Mouse (Mus musculus): ENCODE measurements at regions not wholly inside any gene's neighbourhood (a gene's known extent, or its start where the extent isn't known, plus 50 kb on each side); places are given as distances from the start of the nearest gene placed in this dataset.
"Not testable (repeated sequence)": the region's sequence is repeated elsewhere in the genome, so short reads cannot be mapped to it uniquely, and the experiment has no call there.

DNA sequence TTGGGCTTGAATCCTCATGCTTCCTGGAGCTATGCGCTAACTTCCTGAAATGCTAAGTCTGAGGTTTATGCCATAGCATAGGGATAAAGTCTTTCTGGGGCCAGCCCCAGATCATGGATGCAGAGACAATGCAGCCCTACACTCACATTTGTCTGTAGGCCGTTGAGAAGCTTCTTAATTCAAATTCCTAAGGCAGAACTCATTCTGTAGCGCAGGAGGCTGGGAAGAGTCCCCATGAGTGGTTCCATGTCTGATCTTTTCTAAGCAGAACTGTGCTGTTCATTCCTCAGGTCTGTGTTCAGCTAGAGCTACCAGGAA is 167.9 kb upstream of the Frmd6 start:
- intact Hi-C loops (cut with DNase I): no loop called here
- no peak for DNase-seq

DNA sequence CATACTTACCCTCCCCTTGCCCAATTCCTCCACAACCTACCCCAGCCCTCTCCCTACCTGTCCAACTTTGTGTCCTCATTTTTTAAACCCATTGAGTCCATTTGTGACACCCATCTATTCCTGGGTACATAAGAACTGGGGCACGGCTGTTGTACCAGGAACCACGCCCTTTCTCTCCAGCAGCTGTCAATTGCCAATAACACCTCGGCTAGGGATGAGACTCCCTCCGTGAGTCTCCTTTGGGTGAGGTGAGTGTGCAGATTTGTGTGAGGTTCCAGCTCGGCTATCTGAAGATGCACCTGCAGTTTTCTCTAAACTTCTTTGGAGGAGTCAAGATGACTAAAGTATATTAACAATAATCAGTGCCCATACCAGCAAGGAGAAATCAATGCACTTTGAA is 167.2 kb upstream of the Frmd6 start:
- intact Hi-C loops (cut with DNase I): no loop called here
- DNase-seq: no peak

- intact Hi-C loops (cut with DNase I): no loop called here
- DNase-seq: no peak
Measured at GRCm38 (mm10) chr12:70660388-70660787, 164.9 kb upstream of the Frmd6 start.

DNA sequence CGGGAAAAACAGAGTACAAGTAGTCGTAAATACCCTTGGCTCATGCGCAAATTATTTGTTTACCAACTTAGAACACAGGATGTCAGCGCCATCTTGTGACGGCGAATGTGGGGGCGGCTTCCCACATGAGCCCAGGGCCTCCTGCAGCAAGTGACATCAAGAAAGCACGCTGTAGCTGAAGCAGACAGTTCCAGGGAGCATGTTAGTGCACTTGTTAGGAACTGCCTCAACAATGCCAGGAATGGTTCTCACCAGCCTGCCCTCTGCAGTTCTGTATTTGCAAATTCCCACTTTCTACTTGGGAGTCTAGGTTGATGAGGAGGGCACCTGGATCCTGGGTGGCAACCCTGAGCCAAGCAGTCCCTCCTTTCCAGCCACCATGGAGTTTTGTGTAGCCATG is 157.2 kb upstream of the Frmd6 start:
- intact Hi-C loops (cut with DNase I); DNase-seq: not testable (repeated sequence)

- no peak for DNase-seq
- intact Hi-C loops (cut with DNase I): no loop called here
Measured at GRCm38 (mm10) chr12:70672115-70672514, 153.2 kb upstream of the Frmd6 start.

DNA sequence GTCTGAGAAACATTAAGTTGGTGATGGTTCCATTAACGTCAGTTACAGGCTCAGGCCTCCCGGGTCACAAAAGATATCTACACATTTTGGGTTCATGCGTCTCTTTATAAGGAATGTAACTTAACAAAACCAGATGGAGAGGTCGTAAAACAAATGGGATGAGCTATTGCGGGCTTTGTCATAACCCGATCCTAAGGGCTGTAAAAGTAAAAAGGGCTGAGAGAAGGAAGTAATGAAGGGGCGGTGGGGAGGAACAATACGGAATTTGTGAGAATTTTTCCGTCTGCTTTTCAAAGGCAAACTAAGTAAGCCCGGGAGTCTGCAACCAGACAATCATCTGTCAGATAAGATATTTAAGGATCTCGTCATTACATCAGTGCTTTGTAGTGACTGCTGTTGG is 152.1 kb upstream of the Frmd6 start:
- intact Hi-C loops (cut with DNase I): no loop called here

DNA sequence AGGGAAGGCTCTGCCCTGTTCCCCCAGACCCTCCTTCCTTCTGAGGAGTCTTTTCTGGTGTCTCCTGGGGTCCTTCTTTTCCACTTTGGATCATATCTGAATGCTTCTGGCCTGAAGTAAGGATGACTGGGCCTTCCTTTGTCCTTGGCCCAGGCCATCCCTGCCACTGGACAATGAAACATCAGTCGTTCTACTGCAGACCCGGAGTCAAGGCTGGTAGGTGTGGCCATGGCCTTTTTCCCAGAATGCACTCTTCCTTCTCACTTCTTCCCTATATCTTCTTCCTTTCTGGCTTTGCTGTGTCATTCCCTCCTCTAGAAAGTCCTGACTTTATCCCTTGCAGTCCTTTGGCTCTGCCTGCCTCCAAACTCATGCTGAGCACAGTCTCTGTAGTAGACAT is 151.2 kb upstream of the Frmd6 start:
- DNase-seq: no peak
- intact Hi-C loops (cut with DNase I): no loop called here

More for the DNA sequence above, 152.1 kb upstream of the Frmd6 start:
- no peak for DNase-seq

GRCm38 (mm10) chr12:70675846-70676245 is 149.5 kb upstream of the Frmd6 start:
- intact Hi-C loops (cut with DNase I): no loop called here
- no peak for DNase-seq

GRCm38 (mm10) chr12:70679701-70680425 is 145.5 kb upstream of the Frmd6 start:
- intact Hi-C loops (cut with DNase I): no loop called here

DNA sequence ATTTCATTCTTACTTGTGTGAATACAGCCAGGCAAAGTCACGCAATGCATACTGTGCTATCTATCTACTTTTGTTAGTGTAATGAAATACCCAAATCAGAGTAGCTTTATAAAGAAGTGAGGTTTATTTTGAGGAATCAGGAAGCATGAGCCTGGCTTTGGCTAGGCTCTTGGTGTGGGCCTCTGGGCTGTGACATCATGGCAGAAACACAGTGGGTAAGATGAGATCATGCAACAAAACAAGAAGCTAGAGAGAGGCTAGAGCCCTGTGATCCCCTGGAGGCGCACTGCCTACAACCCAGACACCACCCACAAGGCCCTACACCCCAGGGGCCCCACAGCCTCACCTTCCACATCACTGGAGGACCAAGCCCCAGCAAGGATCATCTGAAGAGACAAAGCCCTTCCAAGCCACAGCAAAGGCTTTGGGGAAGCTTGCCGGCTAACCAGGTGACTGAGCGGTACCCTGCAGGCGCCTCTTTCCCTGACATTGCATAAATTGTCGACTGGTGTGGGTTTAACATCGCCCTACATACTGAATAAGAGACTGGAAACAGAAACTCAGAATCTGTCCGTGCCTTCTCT is 143.8 kb upstream of the Frmd6 start:
- intact Hi-C loops (cut with DNase I): no loop called here
- no peak for DNase-seq

More at GRCm38 (mm10) chr12:70679701-70680425, 145.5 kb upstream of the Frmd6 start:
- DNase-seq: peak; percentile 64

- intact Hi-C loops (cut with DNase I): no loop called here
- DNase-seq: no peak
Measured at GRCm38 (mm10) chr12:70684354-70684753, 141.0 kb upstream of the Frmd6 start.

GRCm38 (mm10) chr12:70685432-70685831 is 139.9 kb upstream of the Frmd6 start:
- intact Hi-C loops (cut with DNase I): no loop called here

GRCm38 (mm10) chr12:70686337-70686736 is 139.0 kb upstream of the Frmd6 start:
- intact Hi-C loops (cut with DNase I): no loop called here
- DNase-seq: no peak

More at GRCm38 (mm10) chr12:70685432-70685831, 139.9 kb upstream of the Frmd6 start:
- DNase-seq: no peak

GRCm38 (mm10) chr12:70686971-70687370 is 138.3 kb upstream of the Frmd6 start:
- DNase-seq: peak; percentile 75
- intact Hi-C loops (cut with DNase I): no loop called here

- DNase-seq: no peak
- intact Hi-C loops (cut with DNase I): no loop called here
Measured at GRCm38 (mm10) chr12:70695162-70695561, 130.2 kb upstream of the Frmd6 start.

GRCm38 (mm10) chr12:70696256-70696655 is 129.1 kb upstream of the Frmd6 start:
- intact Hi-C loops (cut with DNase I): no loop called here
- DNase-seq: no peak

GRCm38 (mm10) chr12:70698466-70698865 is 126.8 kb upstream of the Frmd6 start:
- intact Hi-C loops (cut with DNase I): no loop called here
- no peak for DNase-seq

DNA sequence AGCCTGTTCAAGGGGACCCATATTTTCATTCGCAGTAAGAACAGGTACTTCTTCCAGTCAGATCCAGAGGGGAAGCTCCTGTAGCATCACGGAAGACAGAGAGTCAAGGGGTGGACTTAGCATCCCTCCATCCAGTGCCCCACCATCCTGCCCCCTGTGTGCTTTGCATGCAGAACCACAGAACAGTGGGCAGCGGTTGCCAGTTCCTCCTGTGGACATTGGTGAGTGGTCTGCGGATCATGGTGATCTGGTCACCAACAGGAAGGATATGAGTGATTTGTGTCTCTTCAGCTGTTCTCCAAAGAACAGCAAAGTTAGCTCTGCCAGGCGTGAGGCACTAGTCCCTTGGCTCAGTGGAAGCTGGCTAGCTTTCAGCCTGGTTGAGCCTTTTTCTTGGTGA is 122.8 kb upstream of the Frmd6 start:
- DNase-seq: no peak
- intact Hi-C loops (cut with DNase I): no loop called here

GRCm38 (mm10) chr12:70706806-70707628 is 118.3 kb upstream of the Frmd6 start:
- intact Hi-C loops (cut with DNase I): no loop called here
- DNase-seq: no peak

DNA sequence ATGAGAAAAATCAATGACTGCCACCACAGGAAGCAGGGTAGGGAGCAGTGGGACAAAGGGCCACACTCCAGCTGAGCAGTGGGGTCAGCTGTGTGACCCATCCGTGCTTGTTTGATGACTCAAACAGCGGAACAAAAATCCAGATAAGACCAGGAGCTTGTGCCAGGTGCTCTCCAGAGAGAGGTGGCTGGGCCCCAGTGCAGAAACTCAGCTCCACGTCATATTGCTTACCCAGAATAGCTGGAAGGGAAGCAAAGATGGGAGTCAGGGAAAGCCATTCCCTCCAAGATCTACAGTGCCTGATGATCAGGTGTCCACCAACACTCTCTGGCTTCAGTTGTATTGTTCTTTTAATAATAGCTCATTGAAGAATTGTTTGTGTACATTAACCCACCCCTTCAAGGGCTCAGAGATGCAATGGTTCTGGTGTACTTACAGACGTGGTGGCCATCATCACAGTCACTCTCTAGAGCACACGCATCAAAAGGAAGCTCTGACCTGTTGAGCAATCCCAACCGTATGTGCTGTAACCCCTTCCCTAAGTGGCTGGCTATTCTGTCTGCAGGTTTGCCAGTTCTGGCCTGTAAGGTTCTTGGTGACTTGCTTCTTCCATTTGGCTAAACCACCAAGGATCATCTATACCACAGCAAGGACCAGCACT is 117.6 kb upstream of the Frmd6 start:
- intact Hi-C loops (cut with DNase I): no loop called here
- DNase-seq: no peak

- DNase-seq: no peak
Measured at GRCm38 (mm10) chr12:70708290-70708668, 117.0 kb upstream of the Frmd6 start.

More at GRCm38 (mm10) chr12:70708290-70708668, 117.0 kb upstream of the Frmd6 start:
- intact Hi-C loops (cut with DNase I): no loop called here
